Mouse (Mus musculus) brain, embryonic 18.5 days (tissue): ENCODE data around the gene Capn1.
"Not testable (repeated sequence)": the region's sequence is repeated elsewhere in the genome, so short reads cannot be mapped to it uniquely, and the experiment has no call there.

Experiments used
- DNase-seq: peaks from one replicate; pipeline ENCODE4 v3.0.0-alpha.2; 2012; ENCODE audit warnings: low read depth, low spot score

Gene Capn1

DNA sequence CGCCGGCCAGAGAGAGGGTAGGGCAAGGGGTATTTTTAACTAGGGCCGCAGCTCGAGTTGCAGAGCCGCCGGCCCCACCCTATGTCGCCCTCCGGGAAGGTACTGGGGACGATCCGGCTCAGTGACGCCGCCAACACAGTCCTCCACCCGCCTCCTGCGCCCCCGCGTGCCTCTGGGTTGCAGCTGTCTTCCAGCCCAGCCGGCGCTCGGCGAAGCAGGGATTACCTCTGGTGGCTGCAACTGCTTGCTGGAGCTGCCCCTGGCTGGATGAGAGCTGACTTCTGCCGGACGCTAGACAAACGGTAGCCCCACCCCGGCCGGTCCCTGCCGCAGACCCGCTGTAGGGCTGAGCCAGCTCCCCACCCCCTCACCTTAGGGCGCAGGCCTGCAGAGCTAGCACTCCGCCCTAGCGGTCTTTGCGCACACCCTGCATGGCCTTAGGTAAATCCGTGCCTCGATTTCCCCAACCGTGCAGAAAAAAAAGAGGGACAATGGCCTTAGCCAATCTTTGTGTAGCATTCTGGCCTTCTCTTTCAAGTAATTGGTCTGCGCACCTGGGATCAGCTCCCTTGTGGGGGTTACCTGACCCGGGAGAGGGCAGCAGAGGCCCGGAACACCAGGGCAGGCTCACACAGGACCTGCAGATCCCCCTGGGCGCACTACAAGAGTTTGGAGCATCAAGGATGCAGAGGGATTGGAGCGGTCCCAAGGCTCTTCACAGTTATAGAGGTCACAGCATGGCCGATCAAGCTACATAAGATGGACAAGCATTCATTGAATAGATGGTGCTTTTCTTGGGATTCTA is at the start of gene Capn1:
Gene Capn1 (minus strand): TSS at position 387 of the 805 bp plus-strand sequence.
- no peak for DNase-seq

DNA sequence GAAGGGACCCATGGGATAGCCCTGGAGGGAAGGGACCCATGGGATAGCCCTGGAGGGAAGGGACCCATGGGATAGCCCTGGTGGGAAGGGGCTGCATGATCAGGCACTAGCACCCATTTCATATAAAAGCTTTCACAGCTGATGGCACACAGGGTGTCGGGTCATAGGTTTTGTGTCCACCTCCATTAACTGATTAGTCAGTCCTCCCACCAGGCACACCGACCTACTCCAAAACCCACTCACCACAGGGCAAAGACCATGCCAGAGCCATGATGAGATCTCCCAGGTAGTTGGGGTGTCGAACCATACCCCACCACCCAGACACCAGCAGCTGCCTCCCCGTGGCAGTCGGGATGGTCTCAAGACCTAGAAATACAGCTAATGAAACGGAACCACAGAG is 47.4 kb upstream of the Capn1 start:
- DNase-seq = no peak

DNA sequence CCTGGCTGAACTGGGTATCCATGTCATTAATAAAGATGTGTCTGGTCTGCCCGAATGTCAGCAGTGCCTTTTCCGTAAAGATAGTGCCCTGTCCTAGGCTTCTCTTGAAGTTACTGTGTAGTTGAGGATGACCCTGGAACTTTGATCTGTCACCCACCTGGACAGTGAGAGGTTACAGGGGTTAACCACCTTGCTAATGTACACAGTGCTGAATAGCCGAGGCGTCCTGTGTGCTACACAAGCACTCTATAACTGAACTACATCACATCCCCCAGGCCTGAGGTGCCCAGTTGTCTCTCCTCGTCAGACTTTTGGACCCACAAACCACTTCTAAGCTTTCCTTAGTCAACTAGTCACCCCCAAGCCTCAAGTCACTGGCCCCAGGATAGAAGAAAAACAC is 46.7 kb upstream of the Capn1 start:
- no peak for DNase-seq

DNA sequence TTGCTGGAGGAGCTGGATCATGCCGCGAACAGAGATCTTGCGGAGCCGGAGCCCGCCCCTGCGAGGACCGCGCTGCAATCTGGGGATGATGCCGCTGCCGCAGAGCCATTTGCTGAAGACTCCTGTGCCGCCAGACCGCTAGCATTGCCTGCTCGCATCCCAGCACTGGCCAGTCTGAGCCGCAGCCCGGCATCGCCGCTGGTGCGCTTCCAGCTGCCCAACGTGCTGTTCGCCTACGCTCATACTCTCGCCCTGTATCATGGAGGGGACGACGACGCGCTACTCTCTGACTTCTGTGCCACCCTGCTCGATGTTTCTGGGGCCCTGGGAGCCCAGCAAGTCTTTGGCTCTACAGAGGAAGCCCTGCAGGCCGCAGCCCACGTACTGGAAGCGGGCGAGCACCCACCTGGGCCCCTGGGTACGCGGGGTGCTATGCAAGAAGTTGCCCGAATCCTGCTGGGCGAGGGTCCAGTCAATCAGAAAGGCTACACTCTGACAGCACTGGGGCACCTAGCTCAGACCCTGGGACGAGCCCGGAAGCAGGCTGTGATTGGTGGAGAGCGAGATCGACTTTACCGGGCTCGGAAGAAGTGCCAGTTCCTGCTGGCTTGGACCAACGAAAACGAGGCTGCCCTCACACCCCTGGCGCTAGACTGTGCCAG is 46.1 kb upstream of the Capn1 start:
- no peak for DNase-seq

DNA sequence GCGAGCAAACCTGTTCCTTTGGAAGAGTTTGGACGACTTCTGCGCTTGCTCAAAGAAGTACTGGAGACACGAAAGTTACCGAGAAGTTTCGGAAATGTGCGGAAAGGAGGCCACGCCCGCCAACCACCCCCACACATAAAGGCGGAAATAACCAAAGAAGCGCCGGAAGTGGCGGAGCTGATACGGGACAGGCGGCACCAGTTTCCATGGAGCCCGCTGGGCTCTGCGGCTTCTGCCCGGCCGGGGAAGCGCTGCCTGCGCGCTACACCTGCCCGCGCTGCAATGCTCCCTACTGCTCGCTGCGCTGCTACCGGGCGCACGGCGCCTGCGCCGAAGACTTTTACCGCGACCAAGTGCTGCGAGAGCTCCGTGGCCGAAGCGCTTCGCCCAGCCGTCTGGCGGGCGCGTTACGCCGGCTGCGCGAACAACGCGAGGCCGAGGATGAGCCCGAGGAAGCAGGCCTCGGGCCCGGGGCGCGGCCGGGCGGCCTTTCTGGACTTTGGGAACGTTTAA is 45.4 kb upstream of the Capn1 start, which contains the start of gene Znhit2:
Gene Znhit2 (plus strand): TSS at position 172 of the 513 bp plus-strand sequence.
- peak; percentile 91 for DNase-seq

DNA sequence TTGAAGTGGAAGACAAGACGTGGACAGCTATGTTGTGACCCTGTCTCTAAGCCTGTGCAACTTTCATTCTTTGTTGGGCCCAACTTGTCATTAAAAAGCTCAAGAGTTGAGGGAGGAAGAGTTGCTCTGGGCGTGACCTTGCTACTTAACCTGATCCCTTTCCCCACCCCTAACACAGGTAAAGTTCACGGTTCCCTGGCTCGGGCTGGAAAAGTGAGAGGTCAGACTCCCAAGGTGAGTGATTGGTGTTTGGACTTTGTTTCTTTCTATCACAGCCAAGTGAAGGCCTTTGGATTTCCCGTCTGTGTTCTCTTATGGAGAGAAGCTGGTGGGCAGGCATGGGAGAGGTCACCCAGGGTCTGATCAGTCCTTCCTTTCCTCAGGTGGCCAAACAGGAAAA is 43.3 kb upstream of the Capn1 start:
- no peak for DNase-seq

DNA sequence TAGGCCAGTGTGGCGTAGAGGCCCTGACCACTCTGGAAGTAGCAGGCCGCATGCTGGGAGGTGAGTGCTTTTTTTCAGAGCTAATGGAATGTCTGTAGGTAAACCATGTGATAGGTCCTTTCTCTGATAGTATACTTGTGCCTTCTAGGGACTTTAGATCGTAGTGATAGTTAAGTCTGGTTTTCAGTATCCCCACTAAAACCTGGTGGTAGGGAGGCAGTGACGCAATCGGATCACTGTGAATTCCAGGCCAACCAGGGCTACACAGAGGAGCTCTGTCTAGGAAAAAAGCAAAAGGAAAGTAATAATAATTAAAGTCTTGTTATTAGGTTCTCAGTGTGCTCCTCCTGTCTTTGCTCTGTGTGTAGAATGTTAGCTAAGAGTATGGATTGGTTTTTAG is 42.8 kb upstream of the Capn1 start:
- no peak for DNase-seq

DNA sequence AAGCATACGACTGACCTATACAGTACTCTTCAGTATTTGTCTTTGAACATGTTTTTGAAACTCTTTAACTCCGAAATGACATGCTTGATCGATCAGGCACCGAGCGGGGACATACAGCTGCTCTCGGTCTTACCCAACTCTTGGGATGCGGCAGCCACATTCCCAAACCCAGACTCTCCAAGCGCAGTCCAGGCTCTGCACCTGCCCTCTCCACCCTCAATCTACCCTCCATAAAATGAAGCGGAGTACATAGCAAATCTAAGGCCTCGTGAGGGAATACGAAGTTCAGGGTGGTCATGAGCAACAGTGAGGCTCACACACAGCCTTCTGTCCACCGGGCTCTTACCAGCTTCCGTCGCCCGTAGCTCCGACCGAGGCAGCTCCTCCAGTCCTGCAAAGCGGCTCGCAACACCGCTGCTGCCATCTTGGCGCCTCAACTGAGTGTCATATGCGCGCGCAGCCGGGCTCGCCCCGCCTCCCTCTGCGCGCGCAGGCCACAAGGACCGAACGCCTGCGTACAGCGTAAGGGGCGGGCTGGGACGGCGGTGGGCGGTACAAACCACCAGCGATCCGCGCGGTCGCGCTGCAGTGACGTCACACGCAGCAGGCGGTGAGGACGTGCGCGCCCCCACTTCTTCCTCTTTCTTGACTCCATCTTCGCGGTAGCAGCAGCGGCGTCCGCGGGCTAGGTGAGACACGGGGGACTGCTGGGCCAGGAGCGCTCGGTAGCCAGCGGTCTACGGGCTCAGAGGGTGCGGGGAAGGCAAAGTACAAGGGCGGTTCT is 41.8 kb upstream of the Capn1 start, which contains the start of the genes Mrpl49 and Fau:
Gene Mrpl49 (minus strand): TSS at position 473 of the 784 bp plus-strand sequence.
Gene Fau (plus strand): TSS at position 532 of the 784 bp plus-strand sequence.
- peak; percentile 95 for DNase-seq

DNA sequence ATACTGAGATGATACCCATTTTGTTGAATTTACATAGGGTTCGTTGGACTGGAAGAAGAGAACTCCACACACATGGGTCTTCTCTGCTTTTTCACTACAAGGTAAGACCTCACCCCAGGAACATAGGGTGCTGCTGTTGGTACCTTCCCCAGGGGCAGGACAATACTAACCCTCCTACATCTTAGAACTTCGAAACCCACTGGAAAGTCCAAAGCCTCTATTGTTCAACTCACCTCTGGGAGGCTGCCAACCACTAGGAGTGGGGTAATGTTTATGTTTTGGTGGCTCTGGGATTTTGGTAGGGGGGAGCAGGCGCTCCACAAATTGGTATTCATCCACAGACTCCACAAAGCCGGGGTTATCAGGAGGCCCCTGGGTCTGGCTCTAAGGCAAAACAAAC is 41.0 kb upstream of the Capn1 start:
- DNase-seq = no peak

DNA sequence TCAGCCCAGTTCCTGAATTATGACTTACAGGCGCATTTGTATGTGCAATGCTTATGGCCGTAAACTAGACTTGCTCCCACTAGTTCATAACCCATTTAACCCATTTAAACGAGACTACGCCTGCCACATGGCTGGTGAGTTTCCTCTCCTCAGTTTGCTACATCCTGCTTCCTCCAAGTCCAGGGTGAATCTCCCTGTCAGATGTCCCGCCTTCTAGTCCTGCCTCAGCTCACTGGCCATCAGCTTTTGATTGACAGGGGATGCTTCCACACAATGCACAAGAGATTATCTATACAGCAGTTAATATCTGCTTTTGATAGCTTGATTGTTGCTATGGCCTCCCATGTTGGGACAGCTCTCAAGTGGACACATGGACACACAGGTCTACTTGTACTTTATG is 38.6 kb upstream of the Capn1 start:
- no peak for DNase-seq

DNA sequence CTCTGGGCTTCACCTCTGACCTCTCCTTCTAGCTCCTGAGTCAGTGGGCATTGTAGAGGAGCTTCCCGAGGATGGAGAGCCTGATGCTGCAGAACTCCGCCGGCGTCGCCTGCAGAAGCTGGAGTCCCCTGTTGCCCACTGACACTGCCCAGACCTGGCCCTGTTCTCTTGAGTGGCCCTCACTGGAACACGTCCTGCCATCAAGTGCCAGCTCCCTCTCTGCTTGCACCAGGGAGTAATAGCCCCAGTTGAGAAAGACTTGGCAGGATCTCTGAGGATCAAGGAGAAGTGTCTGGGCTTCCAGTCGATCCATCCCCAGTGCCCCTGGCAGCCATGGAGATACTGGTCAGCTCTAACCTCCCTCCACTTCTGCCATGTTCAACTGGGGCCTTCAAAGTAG is 36.8 kb upstream of the Capn1 start:
- no peak for DNase-seq

DNA sequence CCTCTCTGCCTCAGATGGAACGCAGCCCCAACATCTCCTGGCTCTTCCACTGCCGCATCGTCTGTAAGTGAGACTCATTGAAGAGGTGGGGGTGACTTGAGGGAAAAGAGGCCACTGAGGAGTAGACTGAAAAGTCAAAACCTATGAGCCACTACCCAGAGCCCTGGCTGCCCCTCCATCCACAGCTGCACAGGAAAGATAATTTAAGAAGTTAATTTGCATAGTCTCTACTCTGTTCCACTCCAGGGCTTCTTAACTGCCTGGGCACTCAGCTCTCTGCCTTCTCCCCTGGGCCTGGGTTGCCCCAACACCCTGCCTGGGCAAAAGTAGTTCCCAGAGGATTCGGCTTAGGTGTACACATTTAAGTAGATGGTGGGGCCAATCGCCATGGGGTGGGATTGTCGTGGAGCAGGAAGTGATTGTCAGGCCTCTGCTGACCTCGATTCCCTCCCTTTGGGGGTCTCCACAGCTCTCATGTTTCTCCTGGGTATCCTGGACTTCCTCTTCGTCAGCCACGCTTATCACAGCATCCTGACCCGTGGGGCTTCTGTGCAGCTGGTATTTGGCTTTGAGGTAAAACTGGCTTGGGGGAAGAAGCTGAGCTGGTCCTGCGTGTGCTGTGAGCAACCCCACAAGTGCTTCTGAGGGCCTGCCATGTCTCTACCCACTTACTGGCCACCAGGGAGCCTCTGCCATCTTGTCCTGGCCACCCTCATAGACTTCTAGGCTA is 33.1 kb upstream of the Capn1 start:
- DNase-seq = no peak

DNA sequence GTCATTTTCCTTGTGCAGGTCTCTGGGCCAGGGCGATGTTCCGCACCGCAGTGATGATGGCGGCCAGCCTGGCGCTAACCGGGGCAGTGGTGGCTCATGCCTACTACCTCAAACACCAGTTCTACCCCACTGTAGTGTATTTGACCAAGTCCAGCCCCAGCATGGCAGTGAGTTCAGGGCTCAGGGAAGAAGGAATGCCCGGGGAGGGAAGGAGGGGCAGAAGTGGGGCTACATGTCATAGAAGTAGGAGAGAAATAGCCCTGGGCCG is 32.1 kb upstream of the Capn1 start:
- no peak for DNase-seq

DNA sequence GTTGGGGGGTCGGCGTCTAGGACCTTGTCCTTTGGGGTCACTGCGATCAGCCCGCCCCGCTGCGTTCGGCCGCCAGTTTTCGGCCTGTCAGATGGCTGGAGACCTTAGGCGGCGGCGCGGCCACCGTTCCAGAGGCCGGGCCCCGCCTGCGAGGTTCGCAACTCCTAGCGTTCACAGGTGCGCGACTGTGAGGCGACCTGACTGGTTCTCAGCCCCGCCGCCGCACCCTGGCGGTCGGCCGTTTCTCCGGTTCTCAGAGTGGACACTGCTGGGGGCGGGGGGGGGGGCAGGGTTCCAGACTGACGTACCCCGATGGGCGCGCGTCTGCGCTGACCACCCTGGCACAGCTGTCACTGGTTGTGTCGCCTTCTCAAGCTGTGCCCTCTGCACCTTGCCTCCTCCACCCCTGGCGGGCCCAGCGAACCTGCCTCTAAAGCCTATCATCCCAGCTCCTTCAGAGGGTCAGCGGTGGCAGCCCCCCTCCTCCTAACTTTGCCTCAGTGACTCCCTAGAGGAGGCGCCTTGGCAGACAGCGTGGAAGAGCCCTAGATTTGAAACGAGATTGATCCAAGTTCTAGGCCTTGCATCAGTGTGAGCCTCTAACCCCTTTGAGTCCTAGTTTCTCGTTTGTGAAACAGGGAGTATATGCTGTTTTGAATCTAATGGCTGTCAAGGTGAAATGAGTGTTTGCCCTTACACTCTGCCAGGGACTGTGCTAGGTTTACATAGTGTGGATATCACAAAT is 31.6 kb upstream of the Capn1 start:
- no peak for DNase-seq

DNA sequence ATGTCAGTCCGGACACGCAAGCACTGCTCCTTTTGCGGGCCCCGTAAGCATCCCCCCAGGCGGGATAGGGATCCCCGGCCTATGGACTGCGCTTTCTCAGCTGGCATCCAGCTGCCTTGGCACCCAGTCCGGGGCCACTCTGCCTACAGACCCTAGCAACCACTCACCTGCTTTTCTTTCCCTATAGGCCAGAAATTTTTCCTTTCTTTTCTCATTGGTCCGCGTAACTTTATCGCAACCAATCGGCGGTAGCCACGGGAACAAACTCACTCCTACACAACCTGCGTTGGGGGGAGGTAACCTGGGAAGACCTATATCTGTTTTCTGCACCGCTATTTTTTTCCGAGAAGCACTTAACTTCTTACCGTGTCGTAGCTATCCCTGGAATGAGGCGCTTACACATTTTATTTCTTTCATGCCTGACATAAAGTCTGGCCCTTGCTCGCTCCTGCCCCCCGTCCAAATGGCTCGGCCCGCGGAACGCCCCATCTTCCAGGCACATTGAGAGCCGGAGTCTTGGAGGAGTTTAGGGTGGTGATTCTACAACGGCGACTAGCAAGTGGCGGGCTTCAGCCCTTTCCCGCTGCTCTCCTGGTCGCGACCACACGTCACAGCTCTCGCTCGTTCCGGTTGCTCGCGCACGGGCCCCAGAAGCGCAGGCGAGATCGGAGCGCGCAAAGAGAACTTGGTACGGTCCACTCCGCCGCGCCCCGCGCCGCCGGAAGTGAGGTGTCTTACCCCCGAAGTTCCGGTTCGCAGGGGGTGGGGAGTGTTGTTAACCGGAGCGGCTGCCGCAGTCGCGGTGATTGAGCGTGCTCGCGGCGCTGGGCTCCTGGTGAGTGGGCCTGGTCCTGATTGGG is 30.8 kb upstream of the Capn1 start, which contains the start of gene Syvn1:
Gene Syvn1 (plus strand): TSS at position 283 of the 860 bp plus-strand sequence.
- DNase-seq = peak; percentile 93

DNA sequence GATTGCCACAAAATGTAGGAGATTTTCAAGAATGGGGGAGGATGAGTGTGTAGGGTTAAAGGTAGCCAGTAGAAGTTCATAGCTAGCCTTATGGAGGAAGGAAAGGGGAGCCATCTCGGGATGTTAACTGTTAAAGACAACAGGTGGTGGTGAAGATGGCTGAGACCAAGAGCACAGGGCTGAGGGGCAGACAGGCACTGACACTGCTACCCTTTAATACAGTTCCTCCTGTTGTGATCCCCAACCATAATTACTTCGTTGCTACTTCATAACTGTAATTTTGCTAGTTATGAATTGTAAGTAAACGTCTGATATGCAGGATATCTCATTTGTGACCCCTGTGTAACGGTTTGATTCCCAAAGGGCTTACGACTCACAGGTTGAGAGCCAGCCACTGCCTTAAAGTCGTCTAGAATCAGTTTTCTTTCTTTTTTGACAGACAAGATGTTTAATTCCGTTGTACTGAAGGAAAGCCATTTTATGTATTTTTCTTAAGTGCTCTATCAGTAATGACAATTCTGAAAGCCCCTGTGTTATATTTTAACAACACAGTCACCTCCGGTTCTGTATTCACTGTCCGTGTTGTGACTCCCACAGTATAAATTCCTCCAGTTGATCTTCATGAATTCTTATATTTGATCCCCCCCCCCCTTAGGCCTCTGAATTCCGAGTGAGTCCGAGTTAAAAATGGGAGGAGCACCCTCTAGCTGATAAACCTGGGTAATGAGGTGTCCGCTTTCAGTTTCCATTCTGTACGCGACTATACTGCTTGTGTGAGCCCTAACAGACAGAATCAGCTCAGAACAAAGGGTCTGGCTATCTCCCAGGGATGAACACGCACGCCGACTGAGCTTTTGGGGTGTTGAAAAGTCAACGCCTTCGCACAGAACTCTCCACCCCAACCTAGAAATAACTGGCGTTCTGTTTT is 29.9 kb upstream of the Capn1 start:
- DNase-seq = no peak

DNA sequence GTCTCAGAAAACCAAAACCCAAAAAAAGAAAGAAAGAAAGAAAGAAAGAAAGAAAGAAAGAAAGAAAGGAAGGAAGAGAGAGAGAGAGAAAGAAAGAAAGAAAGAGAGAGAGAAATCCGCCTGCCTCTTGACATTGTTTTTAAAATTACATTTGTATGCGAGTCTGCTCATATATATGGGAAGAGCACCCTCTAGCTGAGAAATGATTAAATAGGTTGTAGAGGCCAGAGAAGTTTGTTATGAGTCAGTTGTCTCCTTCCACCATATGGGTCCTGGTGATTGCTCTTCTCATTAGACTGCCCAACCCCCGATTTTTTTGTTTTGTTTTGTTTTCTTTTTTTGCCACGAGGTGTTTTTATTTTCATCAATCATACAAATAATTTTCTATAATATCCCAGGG is 28.4 kb upstream of the Capn1 start:
- not testable (repeated sequence) for DNase-seq

DNA sequence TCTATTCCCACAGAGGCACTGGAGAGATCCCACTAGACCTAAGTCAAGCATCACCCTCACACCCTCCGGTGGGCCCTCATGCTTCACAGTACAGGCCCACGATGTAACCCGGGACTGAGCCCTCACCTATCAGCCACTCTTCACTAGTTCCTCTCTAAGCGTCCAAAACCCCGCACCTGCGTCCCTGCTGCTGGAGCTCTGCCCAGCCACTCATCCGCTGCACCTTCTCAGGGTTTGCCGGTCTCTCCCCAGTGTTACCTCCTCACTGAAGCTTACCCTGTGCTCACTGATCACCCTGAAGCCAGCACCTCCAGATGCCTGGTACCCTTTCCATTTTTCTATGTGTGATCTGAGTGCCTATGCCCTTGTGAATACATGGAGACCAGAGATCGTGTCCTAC is 26.6 kb upstream of the Capn1 start:
- DNase-seq = no peak

DNA sequence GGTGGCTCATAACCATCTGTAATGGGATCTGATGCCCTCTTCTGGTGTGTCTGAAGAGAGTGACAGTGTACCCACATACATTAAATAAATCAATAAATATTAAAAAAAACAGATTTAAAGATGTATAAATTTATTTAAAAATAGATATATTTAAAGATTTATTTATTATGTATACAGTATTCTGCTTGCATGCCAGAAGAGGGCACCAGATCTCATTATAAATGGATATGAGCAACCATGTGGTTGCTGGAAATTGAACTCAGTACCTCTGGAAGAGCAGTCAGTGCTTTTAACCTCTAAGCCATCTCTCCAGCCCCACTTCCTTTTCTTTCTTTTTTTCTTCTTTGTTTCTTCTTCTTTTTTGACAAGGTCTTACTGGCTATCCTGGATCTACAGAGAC is 24.3 kb upstream of the Capn1 start:
- DNase-seq = no peak
